Mouse (Mus musculus) megakaryocyte, embryonic 14.5 days (primary cell): ENCODE data around the gene Wdr4.

Experiments
- FLI1 ChIP-seq: IDR thresholded peaks from 2 replicates; pipeline ENCODE4 v1.6.1; 2012; ENCODE audit warnings: low read length, inconsistent platforms, mixed read lengths
- GATA1 ChIP-seq: IDR thresholded peaks from 3 replicates; pipeline ENCODE4 v1.6.1; 2012; ENCODE audit warnings: mixed read lengths, low read length, inconsistent platforms, borderline replicate concordance

DNA sequence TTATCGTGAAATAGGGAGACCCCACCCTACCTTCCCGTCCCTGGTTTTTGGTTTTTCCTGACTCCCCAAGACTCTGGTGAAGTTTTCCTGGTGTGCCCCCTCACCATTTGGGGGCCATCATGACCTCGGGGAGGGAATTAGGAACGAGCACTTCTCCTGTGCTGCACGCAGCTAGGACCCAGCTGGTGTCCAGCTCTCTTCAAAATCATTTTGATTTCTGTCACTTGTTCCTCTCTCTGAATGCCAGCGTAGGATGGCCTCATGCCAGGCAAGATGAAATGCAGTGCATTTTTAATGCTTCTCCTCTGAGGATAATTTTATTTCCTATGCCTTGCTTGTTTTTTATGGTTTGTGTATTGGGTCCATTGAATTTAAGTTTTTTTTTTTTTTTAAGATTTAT lies 2.2 kb upstream of the Wdr4 start:
- no peak for TF ChIP-seq GATA1
- TF ChIP-seq FLI1 = no peak
